Mouse (Mus musculus) cerebellum, adult 11 months (tissue): ENCODE results near the gene Id2.

Experiments used
- DNase-seq: peaks from one replicate; pipeline ENCODE4 v3.0.0; 2022

Gene Id2

GRCm38 (mm10) chr12:25097052-25097209 lies at the start of gene Id2:
Gene Id2, minus strand, starts transcription at chr12:25097140.
- no peak for DNase-seq

- DNase-seq: no peak
Measured at GRCm38 (mm10) chr12:25145344-25145698, 48.4 kb upstream of the Id2 start.

- DNase-seq: no peak
Measured at GRCm38 (mm10) chr12:25144591-25145343, 47.8 kb upstream of the Id2 start.

- DNase-seq: no peak
Measured at GRCm38 (mm10) chr12:25143492-25143891, 46.6 kb upstream of the Id2 start.

GRCm38 (mm10) chr12:25142251-25142650 lies 45.3 kb upstream of the Id2 start:
- DNase-seq: no peak

GRCm38 (mm10) chr12:25141311-25141710 lies 44.4 kb upstream of the Id2 start:
- DNase-seq: no peak

- DNase-seq: no peak
Measured at GRCm38 (mm10) chr12:25140115-25140514, 43.2 kb upstream of the Id2 start.

GRCm38 (mm10) chr12:25138616-25139015 lies 41.7 kb upstream of the Id2 start:
- DNase-seq: no peak

- no peak for DNase-seq
Measured at GRCm38 (mm10) chr12:25132046-25132445, 35.1 kb upstream of the Id2 start.

GRCm38 (mm10) chr12:25127629-25128028 lies 30.7 kb upstream of the Id2 start:
- no peak for DNase-seq

GRCm38 (mm10) chr12:25126228-25126627 lies 29.3 kb upstream of the Id2 start:
- no peak for DNase-seq

- no peak for DNase-seq
Measured at GRCm38 (mm10) chr12:25125239-25125776, 28.4 kb upstream of the Id2 start.

- DNase-seq: no peak
Measured at GRCm38 (mm10) chr12:25124431-25125238, 27.7 kb upstream of the Id2 start.

GRCm38 (mm10) chr12:25120753-25121152 lies 23.8 kb upstream of the Id2 start:
- no peak for DNase-seq

- no peak for DNase-seq
Measured at GRCm38 (mm10) chr12:25119278-25119677, 22.3 kb upstream of the Id2 start.

GRCm38 (mm10) chr12:25117856-25118511 lies 21.0 kb upstream of the Id2 start:
- no peak for DNase-seq

- no peak for DNase-seq
Measured at GRCm38 (mm10) chr12:25116126-25116525, 19.2 kb upstream of the Id2 start.

- DNase-seq: no peak
Measured at GRCm38 (mm10) chr12:25114426-25114825, 17.5 kb upstream of the Id2 start.

- no peak for DNase-seq
Measured at GRCm38 (mm10) chr12:25113357-25113756, 16.4 kb upstream of the Id2 start.

- DNase-seq: no peak
Measured at GRCm38 (mm10) chr12:25112806-25113205, 15.9 kb upstream of the Id2 start.

- no peak for DNase-seq
Measured at GRCm38 (mm10) chr12:25110682-25111078, 13.7 kb upstream of the Id2 start.

- DNase-seq: no peak
Measured at GRCm38 (mm10) chr12:25109971-25110681, 13.2 kb upstream of the Id2 start.

- no peak for DNase-seq
Measured at GRCm38 (mm10) chr12:25108865-25109264, 11.9 kb upstream of the Id2 start.
